28 mouse cellular contexts compared by ENCODE assay signal in the genomic region with DNA sequence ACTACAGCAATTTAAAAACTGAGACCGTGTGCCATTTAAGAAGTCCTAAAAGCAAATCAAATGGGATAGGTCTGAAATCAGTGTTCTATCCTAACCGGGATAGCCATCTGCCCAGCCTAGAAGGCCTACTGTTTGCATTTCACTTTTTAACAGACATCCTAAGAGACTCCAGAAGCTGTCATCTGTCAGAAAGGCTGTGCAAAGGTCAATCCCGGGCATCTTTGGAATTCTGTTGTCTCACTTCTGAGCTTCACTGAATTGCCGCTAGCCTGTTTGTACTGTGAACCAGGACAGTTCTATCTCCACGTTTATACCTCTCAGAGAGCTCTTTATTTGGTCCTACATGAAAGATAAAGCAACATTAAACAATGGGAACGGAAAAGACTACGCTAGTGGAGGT.
A peak's percentile ranks its signal among the peaks of the same experiment; 100 is the strongest.
DNase-seq lines count a peak whose midpoint lies in the region; ATAC-seq and TF ChIP-seq lines count a peak whose summit lies in the region.
"Had no signal": no experiment of that assay in that cellular context is flagged by ENCODE, and none has a peak within 500 bp of the region (broad histone marks: within the 10 kb centered on the region; RNA-seq: fewer than 3 reads in every experiment).

No protein-coding gene starts in this region.

- H3K27me3 ChIP-seq in heart, embryonic 11.5 days (ENCODE audit: control insufficient read depth, insufficient read depth, low read length): no peaks in the 10 kb centered on the region
- no peaks in the 10 kb centered on the region for H3K27me3 ChIP-seq in heart, embryonic 12.5 days (replicated peaks)
- H3K27me3 ChIP-seq: embryonic facial prominence, embryonic 15.5 days; forebrain, embryonic 12.5 days; hindbrain, embryonic 13.5 days; liver, embryonic 13.5 days; megakaryocyte, embryonic 14.5 days had no signal

- no peaks in the 10 kb centered on the region for H3K36me3 ChIP-seq in heart, embryonic 11.5 days (ENCODE audit: control insufficient read depth, insufficient read depth, low read length)
- no peaks in the 10 kb centered on the region for H3K36me3 ChIP-seq in heart, embryonic 12.5 days
- H3K36me3 ChIP-seq: embryonic facial prominence, embryonic 10.5 days; embryonic facial prominence, embryonic 15.5 days; forebrain, embryonic 12.5 days; hindbrain, embryonic 13.5 days; liver, embryonic 13.5 days had no signal

- H3K4me1 ChIP-seq in heart, embryonic 11.5 days (ENCODE audit: control insufficient read depth, insufficient read depth, low read length): peaks cover 43% of the 10 kb centered on the region
- H3K4me1 ChIP-seq in heart, embryonic 12.5 days (replicated peaks): peaks cover 48% of the 10 kb centered on the region
- H3K4me1 ChIP-seq: megakaryocyte, embryonic 14.5 days had no signal

- H3K27ac ChIP-seq in heart, embryonic 11.5 days (ENCODE audit: low read depth, low read length): 0 out of 2 replicates have a peak overlapping the region, but pooled peaks have one; percentile 36
- H3K27ac ChIP-seq in heart, embryonic 12.5 days (ENCODE audit: poor library complexity, severe bottlenecking): no peak overlapping the region
- H3K27ac ChIP-seq in layer of hippocampus, adult 2 months: peak overlapping the region; percentile 93
- H3K27ac ChIP-seq: embryonic facial prominence, embryonic 10.5 days; embryonic facial prominence, embryonic 15.5 days; forebrain, embryonic 12.5 days; liver, embryonic 13.5 days had no signal

- no peak for DNase-seq in heart, adult 9 months (ENCODE audit: low spot score in 2 of 2)
- DNase-seq in heart, postnatal 10 days: peak; percentile 13
- no peak for DNase-seq in layer of hippocampus, adult 2 months (ENCODE audit: low spot score in 2 of 2)
- no peak for DNase-seq in layer of hippocampus, adult 11-12 months (ENCODE audit: low spot score)
- DNase-seq in left cerebral cortex, adult 18-20 months (ENCODE audit: low spot score in 2 of 2): no peak
- DNase-seq: adrenal gland, postnatal 14 days; cerebellum, adult 11 months; cerebellum, adult 9-10 months; cerebellum, postnatal 36 days; forebrain, postnatal 0 days; gastrocnemius, postnatal 10 days; heart, postnatal 36 days; kidney, postnatal 25 days; left cerebral cortex, postnatal 4 days; liver, embryonic 13.5 days; lung, adult 18-20 months; lung, postnatal 4 days; midbrain, embryonic 14.5 days; thymus, postnatal 4 days had no signal

- no peaks in the 10 kb centered on the region for H3K9me3 ChIP-seq in heart, embryonic 11.5 days (replicated peaks; ENCODE audit: control insufficient read depth, low read length)
- no peaks in the 10 kb centered on the region for H3K9me3 ChIP-seq in heart, embryonic 12.5 days (replicated peaks)
- H3K9me3 ChIP-seq: embryonic facial prominence, embryonic 10.5 days; embryonic facial prominence, embryonic 15.5 days; forebrain, embryonic 12.5 days; hindbrain, embryonic 13.5 days; liver, embryonic 13.5 days; megakaryocyte, embryonic 14.5 days had no signal

- 37% methylated on average over 7 of the region's 7 CpGs for WGBS in heart, embryonic 11.5 days (ENCODE audit: insufficient replicate concordance)
- WGBS in heart, embryonic 12.5 days: 36% methylated on average over 7 of the region's 7 CpGs

- no peak overlapping the region for H3K9ac ChIP-seq in heart, embryonic 11.5 days (ENCODE audit: low read depth, low read length)
- no peak overlapping the region for H3K9ac ChIP-seq in heart, embryonic 12.5 days
- H3K9ac ChIP-seq: embryonic facial prominence, embryonic 15.5 days; forebrain, embryonic 12.5 days; forebrain, postnatal 0 days; hindbrain, embryonic 13.5 days; liver, embryonic 13.5 days had no signal

- TF ChIP-seq CTCF in layer of hippocampus, adult 2 months (conservative IDR thresholded peaks at IDR 0.05): no peak

- no peak overlapping the region for H3K4me2 ChIP-seq in heart, embryonic 11.5 days
- no peak overlapping the region for H3K4me2 ChIP-seq in heart, embryonic 12.5 days
- H3K4me2 ChIP-seq: embryonic facial prominence, embryonic 15.5 days; forebrain, embryonic 12.5 days; hindbrain, embryonic 13.5 days; liver, embryonic 13.5 days had no signal

- no peak for ATAC-seq in heart, embryonic 11.5 days (replicated peaks; ENCODE audit: insufficient number of reproducible peaks, low FRiP score, low TSS enrichment)
- no peak for ATAC-seq in heart, embryonic 12.5 days (ENCODE audit: insufficient number of reproducible peaks, low FRiP score)
- ATAC-seq: forebrain, postnatal 0 days; intestine, embryonic 16.5 days; lung, postnatal 0 days had no signal

- H3K4me3 ChIP-seq in heart, embryonic 11.5 days (ENCODE audit: low read depth, low read length): no peak overlapping the region
- no peak overlapping the region for H3K4me3 ChIP-seq in heart, embryonic 12.5 days
- H3K4me3 ChIP-seq in layer of hippocampus, adult 2 months: no peak overlapping the region
- H3K4me3 ChIP-seq: embryonic facial prominence, embryonic 10.5 days; embryonic facial prominence, embryonic 15.5 days; forebrain, embryonic 12.5 days; hindbrain, embryonic 13.5 days; liver, embryonic 13.5 days; megakaryocyte, embryonic 14.5 days had no signal

- intact Hi-C loops in heart, postnatal 10 days (cut with DNase I): loop anchor here (5.0 kb wide), 1 partner anchor 122 kb away; no protein-coding TSS in a partner anchor

Comparison
In these comparisons a context has a peak if more than half of its experiments do, and no peak if none do; other contexts are left out.
1. DNase-seq: peak in heart, postnatal 10 days (2 of 2); none in heart, adult 9 months (0 of 2), layer of hippocampus, adult 2 months (0 of 2), layer of hippocampus, adult 11-12 months (single experiment) and left cerebral cortex, adult 18-20 months (0 of 2).